Mouse (Mus musculus) G1E (cell line): ENCODE data around the gene Brd9. TPM values are rescaled to one million over a fixed set of nuclear protein-coding genes. Genes with fewer than 3 reads are reported as not detected.
"Not testable (repeated sequence)": the region's sequence is repeated elsewhere in the genome, so short reads cannot be mapped to it uniquely, and the experiment has no call there.

Source experiments
- ATAC-seq: 2 replicates; pipeline ENCODE4 v1.8.0; 2016; ENCODE audit warnings: mild to moderate bottlenecking; ENCODE audit not compliant: insufficient number of reproducible peaks, poor library complexity, low FRiP score, severe bottlenecking; ENCODE audit errors: extremely low read depth
- DNase-seq: peaks from one replicate; pipeline ENCODE4 v3.0.0; 2012; ENCODE audit warnings: low spot score
- H3K27me3 ChIP-seq: 2 replicates; pipeline ENCODE4 v1.6.1; 2012; ENCODE audit warnings: mild to moderate bottlenecking, low read length, inconsistent platforms; ENCODE audit not compliant: insufficient read depth
- H3K36me3 ChIP-seq: replicated peaks from 2 replicates; pipeline ENCODE3; 2012; ENCODE audit warnings: mild to moderate bottlenecking, inconsistent platforms
- H3K4me1 ChIP-seq: 2 replicates; pipeline ENCODE4 v1.6.1; 2012; ENCODE audit warnings: low read depth, low read length, inconsistent platforms, mixed read lengths; ENCODE audit not compliant: insufficient read depth
- H3K4me3 ChIP-seq: 2 replicates; pipeline ENCODE4 v1.5.1; 2012; ENCODE audit warnings: low read depth, mild to moderate bottlenecking, inconsistent platforms, low read length, moderate library complexity, mixed read lengths
- H3K9me3 ChIP-seq: replicated peaks from 2 replicates; pipeline ENCODE4 v1.6.1; 2012; ENCODE audit warnings: inconsistent platforms
- CTCF ChIP-seq: IDR thresholded peaks from 2 replicates; pipeline ENCODE4 v1.5.1; 2012; ENCODE audit warnings: low read depth, low read length, inconsistent platforms, mixed read lengths
- GATA1 ChIP-seq: IDR thresholded peaks from 2 replicates; pipeline ENCODE4 v1.6.1; 2012; ENCODE audit warnings: borderline replicate concordance, low read length, inconsistent platforms, mixed read lengths
- GATA2 ChIP-seq: IDR thresholded peaks from 2 replicates; pipeline ENCODE4 v1.6.1; 2012; ENCODE audit warnings: low read depth, low read length, inconsistent platforms, borderline replicate concordance
- POLR2AphosphoS5 ChIP-seq: IDR thresholded peaks from 2 replicates; pipeline ENCODE4 v1.6.1; 2012; ENCODE audit warnings: low read depth, low read length, inconsistent platforms; ENCODE audit not compliant: insufficient replicate concordance
- TAL1 ChIP-seq: conservative IDR thresholded peaks from 2 replicates; pipeline ENCODE4 v1.6.1; 2012; ENCODE audit warnings: low read depth, low read length, inconsistent platforms, mixed read lengths
- polyA plus RNA-seq: library from polyadenylated mRNA; stranded (reverse); fragments of >175 nt; gene quantifications from 2 replicates; pipeline ENCODE4 v1.2.3, GENCODE M21; 2012
- total RNA-seq, 2 experiments: library from RNA; stranded (forward) in 1 of 2; stranded (reverse) in 1 of 2; fragments of 200-1000 nt in 1 of 2; fragments of >200 nt in 1 of 2; fragmentation: Nextera tagmentation in 1 of 2; gene quantifications; 2 replicates each; pipeline ENCODE4 v1.2.3; 2014 to 2017

The Brd9 gene
- total and polyA plus RNA-seq, 3 experiments = 9.9 to 51.3 (median 41.3) TPM

GRCm38 (mm10) chr13:74001492-74001891, 63.9 kb downstream of the Brd9 start:
- TF ChIP-seq GATA1 (no peak), POLR2AphosphoS5 (no peak), GATA2 (no peak), TAL1 (no peak), CTCF (no peak)
- Histone ChIP-seq H3K27me3 (peaks cover 14% of the 10 kb centered on the region; the same call in 1 of the 2 replicates), H3K4me1 (no peaks in the 10 kb centered on the region), H3K4me3 (no peak overlapping the region), H3K36me3 (no peaks in the 10 kb centered on the region), H3K9me3 (no peaks in the 10 kb centered on the region)
- ATAC-seq = no peak
- no peak for DNase-seq

- not testable (repeated sequence) for ATAC-seq, H3K36me3 ChIP-seq, DNase-seq, H3K9me3 ChIP-seq, H3K4me3 ChIP-seq
- peaks cover 15% of the 10 kb centered on the region for H3K4me1 ChIP-seq
- H3K27me3 ChIP-seq = peaks cover 38% of the 10 kb centered on the region
Observed at GRCm38 (mm10) chr13:74006881-74007280, 69.3 kb downstream of the Brd9 start.

- DNase-seq, H3K9me3 ChIP-seq, ATAC-seq, H3K36me3 ChIP-seq, H3K4me3 ChIP-seq: not testable (repeated sequence)
- Histone ChIP-seq H3K27me3 (peaks cover 34% of the 10 kb centered on the region), H3K4me1 (peaks cover 15% of the 10 kb centered on the region)
Observed at GRCm38 (mm10) chr13:74008216-74008615, 70.6 kb downstream of the Brd9 start.

DNA sequence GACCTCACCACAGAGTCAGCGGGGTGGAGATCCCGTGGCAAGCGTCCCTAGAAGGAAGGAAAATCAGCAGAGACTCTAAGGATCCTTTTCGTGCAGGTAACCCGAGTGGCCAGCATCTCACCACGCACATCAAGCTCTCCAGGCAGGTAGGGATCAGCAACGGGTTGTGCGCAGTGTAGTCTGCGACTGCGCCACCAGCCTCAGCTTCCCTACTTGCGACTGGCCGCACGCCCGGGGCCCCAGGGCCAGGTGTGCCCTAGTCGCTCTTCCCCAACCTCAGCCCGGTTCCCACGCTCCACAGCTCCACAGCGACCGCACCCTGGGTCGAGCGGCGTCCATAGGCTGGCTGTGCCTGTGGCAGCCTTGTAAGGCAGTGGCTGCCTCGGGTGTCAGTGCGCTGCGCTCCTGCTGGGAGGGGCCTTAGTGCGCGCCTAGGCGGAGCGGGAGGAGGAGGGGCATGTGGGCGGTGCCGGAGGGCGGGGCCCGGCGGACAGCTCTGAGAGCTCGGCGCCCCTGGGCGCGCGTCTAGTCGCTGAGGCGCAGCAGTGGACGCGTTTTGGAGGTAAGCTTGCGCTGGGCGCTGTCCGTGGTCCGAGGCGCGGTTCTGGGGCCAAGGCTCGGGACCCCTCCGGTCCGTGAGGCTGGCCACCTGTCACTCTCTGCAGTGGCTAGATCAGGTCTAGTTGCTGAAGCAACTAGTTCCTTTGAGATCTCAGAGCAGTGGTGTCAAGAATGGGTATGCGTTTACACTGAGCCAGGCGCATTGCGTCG, 71.5 kb downstream of the Brd9 start, which contains the start of gene Tppp:
Gene Tppp (plus strand): TSS at position 460 of the 771 bp plus-strand sequence.
- peak; percentile 92 for ATAC-seq
- H3K4me3 ChIP-seq = peak within 1 kb of the TSS; percentile 70
- peaks cover 34% of the 10 kb centered on the region for H3K27me3 ChIP-seq
- peaks cover 15% of the 10 kb centered on the region for H3K4me1 ChIP-seq
- H3K9me3 ChIP-seq = no peaks in the 10 kb centered on the region
- H3K36me3 ChIP-seq = no peaks in the 10 kb centered on the region
- TF ChIP-seq CTCF = no peak
- TF ChIP-seq TAL1 = no peak
- TF ChIP-seq GATA1 = no peak
- no peak for TF ChIP-seq POLR2AphosphoS5
- no peak for TF ChIP-seq GATA2
- DNase-seq = peak; percentile 78

- Histone ChIP-seq H3K27me3 (peaks cover 34% of the 10 kb centered on the region), H3K4me1 (peaks cover 15% of the 10 kb centered on the region), H3K9me3 (no peaks in the 10 kb centered on the region), H3K36me3 (no peaks in the 10 kb centered on the region), H3K4me3 (peak overlapping the region; percentile 70; the same call in 1 of the 2 replicates)
- ATAC-seq (no peak), DNase-seq (no peak)
- TF ChIP-seq GATA2 (no peak), POLR2AphosphoS5 (no peak), GATA1 (no peak), TAL1 (no peak), CTCF (no peak)
Observed at GRCm38 (mm10) chr13:74009791-74010614, 72.4 kb downstream of the Brd9 start.

Other genes starting within 250 kb of the Brd9 start
- gene Slc6a19, start 232.9 kb upstream of the Brd9 start, total RNA-seq (2014; fragmentation: Nextera tagmentation) = not detected in 2 replicates
- gene Slc6a19, start 232.9 kb upstream of the Brd9 start, total RNA-seq (2017) = 0.12 and 0.22 TPM in 2 replicates
- not detected in 2 replicates for gene Slc6a19, start 232.9 kb upstream of the Brd9 start, polyA plus RNA-seq
- gene Slc12a7, start 204.7 kb upstream of the Brd9 start, total RNA-seq (2014; fragmentation: Nextera tagmentation) = 1.6 and 3.7 TPM in 2 replicates
- 0.70 and 0.82 TPM in 2 replicates for gene Slc12a7, start 204.7 kb upstream of the Brd9 start, total RNA-seq (2017)
- 0.46 and 0.76 TPM in 2 replicates for gene Slc12a7, start 204.7 kb upstream of the Brd9 start, polyA plus RNA-seq
- not detected in 2 replicates for gene Nkd2, start 90.2 kb upstream of the Brd9 start, total RNA-seq (2014; fragmentation: Nextera tagmentation)
- 0.06 and 0.27 TPM in 2 replicates for gene Nkd2, start 90.2 kb upstream of the Brd9 start, total RNA-seq (2017)
- gene Nkd2, start 90.2 kb upstream of the Brd9 start, polyA plus RNA-seq = not detected in 2 replicates
- 46.7 and 57.6 TPM in 2 replicates for gene Trip13, start within 50 bp of the Brd9 start, total RNA-seq (2014; fragmentation: Nextera tagmentation)
- gene Trip13, start within 50 bp of the Brd9 start, total RNA-seq (2017) = 48.2 and 57.7 TPM in 2 replicates
- 4.5 and 4.9 TPM in 2 replicates for gene Trip13, start within 50 bp of the Brd9 start, polyA plus RNA-seq
- not detected in 2 replicates for gene Zdhhc11, start 26.0 kb downstream of the Brd9 start, total RNA-seq (2014; fragmentation: Nextera tagmentation)
- gene Zdhhc11, start 26.0 kb downstream of the Brd9 start, total RNA-seq (2017) = not detected in 2 replicates
- gene Zdhhc11, start 26.0 kb downstream of the Brd9 start, polyA plus RNA-seq = not detected in 2 replicates
- gene Tppp, start 71.6 kb downstream of the Brd9 start, total RNA-seq (2014; fragmentation: Nextera tagmentation) = not detected in 2 replicates
- gene Tppp, start 71.6 kb downstream of the Brd9 start, total RNA-seq (2017) = 0.12 and 0.16 TPM in 2 replicates
- gene Tppp, start 71.6 kb downstream of the Brd9 start, polyA plus RNA-seq = not detected in 2 replicates
- gene Cep72, start 124.5 kb downstream of the Brd9 start, total RNA-seq (2014; fragmentation: Nextera tagmentation) = 14.4 and 16.3 TPM in 2 replicates
- 10.6 and 11.2 TPM in 2 replicates for gene Cep72, start 124.5 kb downstream of the Brd9 start, total RNA-seq (2017)
- gene Cep72, start 124.5 kb downstream of the Brd9 start, polyA plus RNA-seq = 1.1 and 3.4 TPM in 2 replicates
- not detected in 2 replicates for gene Slc9a3, start 183.6 kb downstream of the Brd9 start, total RNA-seq (2014; fragmentation: Nextera tagmentation)
- gene Slc9a3, start 183.6 kb downstream of the Brd9 start, total RNA-seq (2017) = 0.06 and 0.11 TPM in 2 replicates
- not detected in 2 replicates for gene Slc9a3, start 183.6 kb downstream of the Brd9 start, polyA plus RNA-seq